Mouse (Mus musculus) brain, embryonic 18.5 days (tissue): ENCODE measurements around the gene Gm14435.
"Not testable (repeated sequence)": the region's sequence is repeated elsewhere in the genome, so short reads cannot be mapped to it uniquely, and the experiment has no call there.

Experiments
- DNase-seq: peaks from one replicate; pipeline ENCODE4 v3.0.0-alpha.2; 2012; ENCODE audit warnings: low read depth, low spot score

Gene Gm14435

GRCm38 (mm10) chr2:176423294-176423693 is at the start of gene Gm14435:
Gene Gm14435, plus strand, starts transcription at chr2:176423594.
- DNase-seq = not testable (repeated sequence)
